Mouse (Mus musculus): ENCODE data around the gene Olfr311. TPM values are rescaled to one million over a fixed set of nuclear protein-coding genes. Genes with fewer than 3 reads are reported as not detected.
"Not testable (repeated sequence)": the region's sequence is repeated elsewhere in the genome, so short reads cannot be mapped to it uniquely, and the experiment has no call there.

Olfr311 gene
- polyA plus RNA-seq, 1 experiment from 2014 or later = 0.16 TPM

DNA sequence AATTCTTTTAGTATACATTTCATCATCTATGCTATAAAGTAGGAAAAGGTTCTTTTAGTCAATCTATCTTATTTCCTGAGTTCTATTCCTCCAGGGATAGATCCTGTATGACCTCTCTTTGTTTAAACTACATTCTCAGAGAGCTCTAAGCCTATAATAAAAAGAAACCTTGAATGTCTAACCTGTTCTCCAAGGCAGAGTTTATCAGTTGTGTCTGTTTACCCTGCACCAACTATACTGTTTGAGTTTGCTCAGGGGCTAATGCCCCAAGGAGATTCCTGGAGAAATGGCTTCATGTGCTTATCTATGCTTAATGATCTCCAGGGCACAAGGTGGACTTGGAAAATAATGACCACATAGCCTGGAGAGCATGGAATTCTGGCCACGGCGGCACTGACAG, 34.7 kb upstream of the Olfr311 start:
- Histone ChIP-seq H3K27me3 (ENCODE audit: control insufficient read depth, insufficient read depth, low read length) (no peaks in the 10 kb centered on the region), H3K4me2 (no peak overlapping the region), H3K27ac (ENCODE audit: low read depth, low read length) (no peak overlapping the region), H3K9me3 (replicated peaks; ENCODE audit: control insufficient read depth, low read length) (no peaks in the 10 kb centered on the region), H3K4me1 (ENCODE audit: control insufficient read depth, insufficient read depth, low read length) (peaks cover 4% of the 10 kb centered on the region; the same call in 1 of the 2 replicates), H3K4me3 (ENCODE audit: low read depth, low read length) (no peak overlapping the region), H3K9ac (ENCODE audit: low read depth, low read length) (no peak overlapping the region), H3K36me3 (ENCODE audit: control insufficient read depth, insufficient read depth, low read length) (no peaks in the 10 kb centered on the region)
- 48% methylated on average over 2 of the region's 2 CpGs for WGBS (ENCODE audit: insufficient replicate concordance)
- ATAC-seq (replicated peaks; ENCODE audit: insufficient number of reproducible peaks, low FRiP score, low TSS enrichment) = no peak

GRCm38 (mm10) chr11:58812001-58812400, 27.1 kb upstream of the Olfr311 start:
- no peaks in the 10 kb centered on the region for H3K4me1 ChIP-seq (ENCODE audit: control insufficient read depth, insufficient read depth, low read length)
- no peak overlapping the region for H3K27ac ChIP-seq (ENCODE audit: low read depth, low read length)
- H3K9ac ChIP-seq (ENCODE audit: low read depth, low read length) = no peak overlapping the region
- 9% methylated on average over 1 of the region's 1 CpGs for WGBS (ENCODE audit: insufficient replicate concordance)
- H3K27me3 ChIP-seq (ENCODE audit: control insufficient read depth, insufficient read depth, low read length) = no peaks in the 10 kb centered on the region
- H3K4me2 ChIP-seq = no peak overlapping the region
- no peaks in the 10 kb centered on the region for H3K9me3 ChIP-seq (replicated peaks; ENCODE audit: control insufficient read depth, low read length)
- H3K4me3 ChIP-seq (ENCODE audit: low read depth, low read length) = no peak overlapping the region
- no peaks in the 10 kb centered on the region for H3K36me3 ChIP-seq (ENCODE audit: control insufficient read depth, insufficient read depth, low read length)
- no peak for ATAC-seq (replicated peaks; ENCODE audit: insufficient number of reproducible peaks, low FRiP score, low TSS enrichment)

DNA sequence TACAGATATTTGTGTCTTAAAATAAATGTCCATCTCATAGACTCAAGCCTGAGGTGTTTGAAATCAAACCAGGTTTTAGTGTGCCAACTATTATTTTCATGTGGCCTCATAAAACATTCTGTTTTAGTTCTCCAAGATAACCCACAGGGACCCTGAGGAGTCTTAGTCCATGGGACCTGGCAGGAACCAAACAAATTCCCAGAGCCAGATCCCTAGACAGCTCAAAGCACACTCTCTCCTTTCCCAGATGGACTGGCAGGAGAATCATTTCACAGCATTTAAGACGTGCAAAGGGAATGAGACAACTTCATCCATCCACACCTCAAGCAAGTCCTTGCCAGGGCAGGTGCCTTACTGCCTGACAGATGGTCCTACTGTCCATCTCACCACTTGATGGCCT, 24.4 kb upstream of the Olfr311 start, which contains the start of gene Olfr313:
Olfr313 (plus strand) TSS at position 301 of the 400 bp plus-strand sequence.
- not testable (repeated sequence) for H3K9ac ChIP-seq (ENCODE audit: low read depth, low read length); H3K27me3 ChIP-seq (ENCODE audit: control insufficient read depth, insufficient read depth, low read length); H3K4me2 ChIP-seq; H3K9me3 ChIP-seq (replicated peaks; ENCODE audit: control insufficient read depth, low read length); H3K27ac ChIP-seq (ENCODE audit: low read depth, low read length); ATAC-seq (replicated peaks; ENCODE audit: insufficient number of reproducible peaks, low FRiP score, low TSS enrichment); H3K4me1 ChIP-seq (ENCODE audit: control insufficient read depth, insufficient read depth, low read length); H3K4me3 ChIP-seq (ENCODE audit: low read depth, low read length); H3K36me3 ChIP-seq (ENCODE audit: control insufficient read depth, insufficient read depth, low read length)
- WGBS (ENCODE audit: insufficient replicate concordance) = 35% methylated on average over 1 of the region's 1 CpGs

DNA sequence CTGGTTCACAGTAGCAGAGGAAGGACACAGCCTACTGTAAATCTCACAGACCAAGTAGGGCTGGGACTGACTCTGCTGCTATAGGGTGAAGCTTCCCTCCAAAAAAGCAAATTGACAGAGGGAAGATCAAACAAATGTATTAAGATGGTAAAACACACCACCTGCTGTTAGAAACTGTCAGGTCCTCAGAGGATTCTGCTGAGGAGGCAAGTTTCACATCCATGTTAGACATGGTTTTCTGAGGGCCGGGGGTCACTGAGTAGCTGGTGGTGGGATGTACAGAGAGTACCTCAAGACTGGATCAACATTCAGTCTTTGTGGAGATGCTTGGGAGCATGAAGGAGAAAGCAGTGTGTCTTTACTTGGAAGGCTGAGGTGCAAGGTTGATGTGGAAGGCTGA, 23.4 kb upstream of the Olfr311 start:
- ATAC-seq (replicated peaks; ENCODE audit: insufficient number of reproducible peaks, low FRiP score, low TSS enrichment) = no peak
- Histone ChIP-seq H3K9ac (ENCODE audit: low read depth, low read length) (no peak overlapping the region), H3K4me2 (no peak overlapping the region), H3K4me3 (ENCODE audit: low read depth, low read length) (no peak overlapping the region), H3K36me3 (ENCODE audit: control insufficient read depth, insufficient read depth, low read length) (no peaks in the 10 kb centered on the region), H3K4me1 (ENCODE audit: control insufficient read depth, insufficient read depth, low read length) (no peaks in the 10 kb centered on the region), H3K9me3 (replicated peaks; ENCODE audit: control insufficient read depth, low read length) (no peaks in the 10 kb centered on the region), H3K27ac (ENCODE audit: low read depth, low read length) (no peak overlapping the region), H3K27me3 (ENCODE audit: control insufficient read depth, insufficient read depth, low read length) (no peaks in the 10 kb centered on the region)
- 65% methylated on average over 1 of the region's 1 CpGs for WGBS (ENCODE audit: insufficient replicate concordance)

DNA sequence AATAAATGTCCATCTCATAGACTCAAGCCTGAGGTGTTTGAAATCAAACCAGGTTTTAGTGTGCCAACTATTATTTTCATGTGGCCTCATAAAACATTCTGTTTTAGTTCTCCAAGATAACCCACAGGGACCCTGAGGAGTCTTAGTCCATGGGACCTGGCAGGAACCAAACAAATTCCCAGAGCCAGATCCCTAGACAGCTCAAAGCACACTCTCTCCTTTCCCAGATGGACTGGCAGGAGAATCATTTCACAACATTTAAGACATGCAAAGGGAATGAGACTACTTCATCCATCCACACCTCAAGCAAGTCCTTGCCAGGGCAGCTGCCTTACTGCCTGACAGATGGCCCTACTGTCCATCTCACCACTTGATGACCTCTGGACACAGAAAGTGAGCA, 10.1 kb upstream of the Olfr311 start, which contains the start of gene Olfr312:
Olfr312 (plus strand) TSS at position 301 of the 400 bp plus-strand sequence.
- H3K27ac ChIP-seq (ENCODE audit: low read depth, low read length); H3K4me1 ChIP-seq (ENCODE audit: control insufficient read depth, insufficient read depth, low read length); H3K4me3 ChIP-seq (ENCODE audit: low read depth, low read length); ATAC-seq (replicated peaks; ENCODE audit: insufficient number of reproducible peaks, low FRiP score, low TSS enrichment); H3K4me2 ChIP-seq; H3K9me3 ChIP-seq (replicated peaks; ENCODE audit: control insufficient read depth, low read length); H3K27me3 ChIP-seq (ENCODE audit: control insufficient read depth, insufficient read depth, low read length); H3K9ac ChIP-seq (ENCODE audit: low read depth, low read length); H3K36me3 ChIP-seq (ENCODE audit: control insufficient read depth, insufficient read depth, low read length): not testable (repeated sequence)

DNA sequence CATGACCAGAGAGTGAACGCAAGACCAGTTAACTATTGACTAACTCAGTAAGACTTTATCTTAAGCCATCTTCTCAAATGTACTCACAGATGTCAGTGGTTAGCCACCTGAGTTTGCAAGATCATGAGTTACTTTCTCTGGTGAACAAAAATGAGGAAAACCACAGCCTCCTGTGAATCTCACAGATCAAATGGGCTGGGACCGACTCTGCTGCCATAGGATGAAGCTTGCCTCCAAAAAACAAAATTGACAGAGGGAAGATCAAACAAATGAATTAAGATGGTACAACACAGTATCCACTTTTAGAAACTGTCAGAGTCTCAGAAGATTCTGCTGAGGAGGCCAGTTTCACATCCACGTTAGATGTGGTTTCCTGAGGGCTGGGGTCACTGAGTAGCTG, 9.3 kb upstream of the Olfr311 start:
- no peak overlapping the region for H3K4me3 ChIP-seq (ENCODE audit: low read depth, low read length)
- no peaks in the 10 kb centered on the region for H3K4me1 ChIP-seq (ENCODE audit: control insufficient read depth, insufficient read depth, low read length)
- 69% methylated on average over 3 of the region's 3 CpGs for WGBS (ENCODE audit: insufficient replicate concordance)
- no peaks in the 10 kb centered on the region for H3K36me3 ChIP-seq (ENCODE audit: control insufficient read depth, insufficient read depth, low read length)
- no peaks in the 10 kb centered on the region for H3K27me3 ChIP-seq (ENCODE audit: control insufficient read depth, insufficient read depth, low read length)
- no peak overlapping the region for H3K4me2 ChIP-seq
- ATAC-seq (replicated peaks; ENCODE audit: insufficient number of reproducible peaks, low FRiP score, low TSS enrichment) = no peak
- no peak overlapping the region for H3K9ac ChIP-seq (ENCODE audit: low read depth, low read length)
- no peak overlapping the region for H3K27ac ChIP-seq (ENCODE audit: low read depth, low read length)
- no peaks in the 10 kb centered on the region for H3K9me3 ChIP-seq (replicated peaks; ENCODE audit: control insufficient read depth, low read length)

DNA sequence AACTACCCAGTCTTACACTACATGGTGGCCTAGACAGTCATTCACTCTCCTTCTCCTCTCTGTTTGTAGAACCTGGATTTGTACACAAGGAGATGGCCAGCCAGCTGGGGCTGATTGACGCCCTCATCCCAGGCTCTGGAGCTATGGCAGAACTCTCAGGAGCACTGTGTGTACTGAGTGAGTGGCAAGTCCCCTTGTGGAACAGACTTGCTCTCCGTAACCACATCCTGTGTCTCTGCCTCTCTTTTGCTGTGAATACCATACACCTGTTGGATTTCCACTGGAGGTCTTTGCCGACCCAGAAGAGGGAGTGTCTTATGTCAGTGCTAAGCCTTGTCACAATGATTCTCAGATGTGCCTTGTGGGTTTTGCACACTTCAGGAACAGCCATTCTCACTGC, 6.5 kb upstream of the Olfr311 start:
- not testable (repeated sequence) for H3K27me3 ChIP-seq (ENCODE audit: control insufficient read depth, insufficient read depth, low read length); H3K9ac ChIP-seq (ENCODE audit: low read depth, low read length); H3K27ac ChIP-seq (ENCODE audit: low read depth, low read length); H3K36me3 ChIP-seq (ENCODE audit: control insufficient read depth, insufficient read depth, low read length); H3K4me1 ChIP-seq (ENCODE audit: control insufficient read depth, insufficient read depth, low read length); H3K4me3 ChIP-seq (ENCODE audit: low read depth, low read length); H3K9me3 ChIP-seq (replicated peaks; ENCODE audit: control insufficient read depth, low read length); ATAC-seq (replicated peaks; ENCODE audit: insufficient number of reproducible peaks, low FRiP score, low TSS enrichment); H3K4me2 ChIP-seq
- 66% methylated on average over 3 of the region's 3 CpGs for WGBS (ENCODE audit: insufficient replicate concordance)

GRCm38 (mm10) chr11:58846919-58847461, 7.9 kb downstream of the Olfr311 start, which contains the start of gene Gm12258:
Gene Gm12258, plus strand, starts transcription at chr11:58847158.
- Histone ChIP-seq H3K9ac (ENCODE audit: low read depth, low read length) (peak within 1 kb of the TSS; percentile 80), H3K27ac (ENCODE audit: low read depth, low read length) (no peak within 1 kb of the TSS), H3K4me3 (ENCODE audit: low read depth, low read length) (peak within 1 kb of the TSS; percentile 68), H3K9me3 (replicated peaks; ENCODE audit: control insufficient read depth, low read length) (no peaks in the 10 kb centered on the region), H3K4me1 (ENCODE audit: control insufficient read depth, insufficient read depth, low read length) (peaks cover 6% of the 10 kb centered on the region; the same call in 1 of the 2 replicates), H3K27me3 (ENCODE audit: control insufficient read depth, insufficient read depth, low read length) (no peaks in the 10 kb centered on the region), H3K4me2 (peak within 1 kb of the TSS; percentile 79), H3K36me3 (ENCODE audit: control insufficient read depth, insufficient read depth, low read length) (peaks cover 7% of the 10 kb centered on the region; the same call in 1 of the 2 replicates)
- WGBS (ENCODE audit: insufficient replicate concordance) = 1% methylated on average over 24 of the region's 24 CpGs
- peak; percentile 99 for ATAC-seq (replicated peaks; ENCODE audit: insufficient number of reproducible peaks, low FRiP score, low TSS enrichment)

DNA sequence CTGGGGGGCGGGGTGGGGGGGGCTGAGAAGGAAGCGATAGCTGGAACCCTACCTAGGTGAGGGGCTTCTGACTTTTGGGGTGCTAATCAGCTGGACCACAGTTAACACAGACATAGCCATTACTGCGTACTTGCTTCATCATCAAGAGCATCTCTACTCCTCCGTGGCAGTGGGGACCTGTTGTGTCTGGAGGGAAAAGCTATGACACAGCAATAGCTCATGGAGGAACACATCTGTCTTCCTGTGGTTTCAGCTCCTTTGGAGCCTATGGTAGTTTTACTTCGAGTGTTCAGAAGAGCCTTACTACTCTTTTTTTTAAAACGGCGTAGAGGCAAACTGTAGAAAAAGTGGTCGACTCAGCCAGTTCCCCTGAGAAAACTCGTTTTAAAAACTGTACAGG, 8.6 kb downstream of the Olfr311 start:
- Histone ChIP-seq H3K4me2 (peak overlapping the region; percentile 79), H3K9me3 (replicated peaks; ENCODE audit: control insufficient read depth, low read length) (no peaks in the 10 kb centered on the region), H3K9ac (ENCODE audit: low read depth, low read length) (peak overlapping the region; percentile 80), H3K27ac (ENCODE audit: low read depth, low read length) (no peak overlapping the region), H3K4me1 (ENCODE audit: control insufficient read depth, insufficient read depth, low read length) (peaks cover 6% of the 10 kb centered on the region; the same call in 1 of the 2 replicates), H3K4me3 (ENCODE audit: low read depth, low read length) (peak overlapping the region; percentile 68), H3K27me3 (ENCODE audit: control insufficient read depth, insufficient read depth, low read length) (no peaks in the 10 kb centered on the region), H3K36me3 (ENCODE audit: control insufficient read depth, insufficient read depth, low read length) (peaks cover 7% of the 10 kb centered on the region; the same call in 1 of the 2 replicates)
- no peak for ATAC-seq (replicated peaks; ENCODE audit: insufficient number of reproducible peaks, low FRiP score, low TSS enrichment)
- 42% methylated on average over 9 of the region's 9 CpGs for WGBS (ENCODE audit: insufficient replicate concordance)

All from heart, embryonic 11.5 days (tissue).